In genomic region chr16:31755053-31755452, GRCm38 (mm10) we compare ENCODE assay signal across 15 mouse cellular contexts.
A peak's percentile ranks its signal among the peaks of the same experiment; 100 is the strongest.
DNase-seq lines count a peak whose midpoint lies in the region; ATAC-seq and TF ChIP-seq lines count a peak whose summit lies in the region.
"Had no signal": no experiment of that assay in that cellular context is flagged by ENCODE, and none has a peak within 500 bp of the region (broad histone marks: within the 10 kb centered on the region; RNA-seq: fewer than 3 reads in every experiment).

No protein-coding gene starts in this region.

- H3K4me3 ChIP-seq in hindbrain, embryonic 15.5 days: peak overlapping the region; percentile 22
- no peak overlapping the region for H3K4me3 ChIP-seq in hindbrain, embryonic 11.5 days (ENCODE audit: low read depth, low read length)
- no peak overlapping the region for H3K4me3 ChIP-seq in bone marrow, adult 2 months (replicated peaks; ENCODE audit: control insufficient read depth, low read depth, low read length)
- peak overlapping the region; percentile 46 for H3K4me3 ChIP-seq in cortical plate, adult 2 months (ENCODE audit: insufficient read depth, low read length)
- H3K4me3 ChIP-seq: limb, embryonic 15.5 days; myocyte had no signal

- ATAC-seq in hindbrain, embryonic 15.5 days (ENCODE audit: low FRiP score, low read depth): no peak
- ATAC-seq in hindbrain, embryonic 11.5 days (ENCODE audit: low FRiP score): no peak
- ATAC-seq in monocyte, adult 5-6 weeks (replicated peaks; ENCODE audit: insufficient number of reproducible peaks, low FRiP score, low TSS enrichment, poor library complexity, severe bottlenecking): 0 out of 2 replicates have a peak, but pooled peaks have one; percentile 47
- no peak for ATAC-seq in inflammation-experienced regulatory T-cells, adult 6 months
- ATAC-seq: intestine, postnatal 0 days; liver, postnatal 0 days had no signal

- TF ChIP-seq POLR2A in bone marrow, adult 2 months (IDR thresholded peaks at IDR 0.05; ENCODE audit: borderline replicate concordance, control insufficient read depth, low read depth, low read length): no peak
- TF ChIP-seq POLR2A in cortical plate, adult 2 months (IDR thresholded peaks at IDR 0.05; ENCODE audit: extremely low read depth, insufficient read depth, low read length): no peak

- peak overlapping the region; percentile 43 for H3K4me2 ChIP-seq in hindbrain, embryonic 15.5 days
- H3K4me2 ChIP-seq in hindbrain, embryonic 11.5 days (replicated peaks; ENCODE audit: low read depth, low read length): no peak overlapping the region
- H3K4me2 ChIP-seq: limb, embryonic 15.5 days had no signal

- H3K9ac ChIP-seq in hindbrain, embryonic 15.5 days: no peak overlapping the region
- no peak overlapping the region for H3K9ac ChIP-seq in hindbrain, embryonic 11.5 days (ENCODE audit: low read depth, low read length)
- H3K9ac ChIP-seq: limb, embryonic 15.5 days; liver, postnatal 0 days had no signal

- peak overlapping the region; percentile 75 for H3K27ac ChIP-seq in hindbrain, embryonic 15.5 days (replicated peaks)
- no peak overlapping the region for H3K27ac ChIP-seq in hindbrain, embryonic 11.5 days (ENCODE audit: low read depth, low read length)
- peak overlapping the region; percentile 69; the same call in 1 of the 2 replicates for H3K27ac ChIP-seq in bone marrow, adult 2 months (ENCODE audit: control insufficient read depth, insufficient read depth, low read depth, low read length, poor library complexity)
- H3K27ac ChIP-seq in cortical plate, adult 2 months (ENCODE audit: insufficient read depth, low read length): peak overlapping the region; percentile 7
- H3K27ac ChIP-seq: kidney, postnatal 0 days; limb, embryonic 15.5 days had no signal

- WGBS in hindbrain, embryonic 15.5 days: 96% methylated on average over 1 of the region's 1 CpGs
- WGBS in hindbrain, embryonic 11.5 days: 95% methylated on average over 1 of the region's 1 CpGs
- 9% methylated on average over 1 of the region's 1 CpGs for WGBS in bone marrow, adult 2 months

- no peak for TF ChIP-seq CTCF in bone marrow, adult 2 months (IDR thresholded peaks at IDR 0.05; ENCODE audit: control insufficient read depth, insufficient read depth, low read length)
- TF ChIP-seq CTCF in cortical plate, adult 2 months (IDR thresholded peaks at IDR 0.05; ENCODE audit: extremely low read depth, insufficient read depth, low read length): no peak

- H3K27me3 ChIP-seq in hindbrain, embryonic 15.5 days: no peaks in the 10 kb centered on the region
- H3K27me3 ChIP-seq in hindbrain, embryonic 11.5 days (ENCODE audit: control insufficient read depth, insufficient read depth, low read length): no peaks in the 10 kb centered on the region
- H3K27me3 ChIP-seq: limb, embryonic 15.5 days had no signal

- no peaks in the 10 kb centered on the region for H3K9me3 ChIP-seq in hindbrain, embryonic 15.5 days
- no peaks in the 10 kb centered on the region for H3K9me3 ChIP-seq in hindbrain, embryonic 11.5 days (ENCODE audit: control insufficient read depth, low read length)
- H3K9me3 ChIP-seq: limb, embryonic 15.5 days had no signal

- no peaks in the 10 kb centered on the region for H3K36me3 ChIP-seq in hindbrain, embryonic 15.5 days
- H3K36me3 ChIP-seq in hindbrain, embryonic 11.5 days (ENCODE audit: control insufficient read depth, insufficient read depth, low read length): no peaks in the 10 kb centered on the region
- H3K36me3 ChIP-seq: limb, embryonic 15.5 days had no signal

- no peak for DNase-seq in hindbrain, embryonic 11.5 days (ENCODE audit: low spot score)
- DNase-seq in heart, postnatal 36 days: no peak
- DNase-seq: adrenal gland, postnatal 36 days; heart, adult 18-20 months; liver, postnatal 0 days; lung, postnatal 4 days had no signal

- H3K4me1 ChIP-seq in hindbrain, embryonic 15.5 days (replicated peaks): 0 out of 2 replicates have a peak, but pooled peaks cover 2% of the 10 kb centered on the region
- H3K4me1 ChIP-seq in hindbrain, embryonic 11.5 days (replicated peaks; ENCODE audit: control insufficient read depth, insufficient read depth, low read length): no peaks in the 10 kb centered on the region
- no peaks in the 10 kb centered on the region for H3K4me1 ChIP-seq in bone marrow, adult 2 months (ENCODE audit: control insufficient read depth, insufficient read depth, low read length)
- peaks cover 2% of the 10 kb centered on the region for H3K4me1 ChIP-seq in cortical plate, adult 2 months (ENCODE audit: control insufficient read depth, insufficient read depth, low read length)
- H3K4me1 ChIP-seq: limb, embryonic 15.5 days had no signal

- intact Hi-C loops in heart, postnatal 36 days (cut with DNase I): no loop called here

Comparison
In these comparisons a context has a peak if more than half of its experiments do, and no peak if none do; other contexts are left out.
1. H3K4me3 ChIP-seq: peak in hindbrain, embryonic 15.5 days (single experiment) and cortical plate, adult 2 months (single experiment); none in hindbrain, embryonic 11.5 days (single experiment) and bone marrow, adult 2 months (single experiment).